Mouse (Mus musculus) small intestine, adult 2 months (tissue): ENCODE results near the gene Matn4. TPM values are rescaled to one million over a fixed set of nuclear protein-coding genes. Genes with fewer than 3 reads are reported as not detected.
A peak's percentile ranks its signal among the peaks of the same experiment; 100 is the strongest.

Experiments used
- H3K27ac ChIP-seq: fragments of 200-500 bp; 2 replicates; pipeline ENCODE4 v1.5.1; 2012; ENCODE audit warnings: low read depth, low read length, control low read depth, inconsistent platforms; ENCODE audit not compliant: insufficient read depth
- H3K27me3 ChIP-seq: fragments of 200-500 bp; 2 replicates; pipeline ENCODE4 v1.6.1; 2012; ENCODE audit warnings: mild to moderate bottlenecking, moderate library complexity, low read length, inconsistent platforms; ENCODE audit not compliant: control insufficient read depth, insufficient read depth
- H3K36me3 ChIP-seq: fragments of 200-500 bp; 2 replicates; pipeline ENCODE4 v1.6.1; 2012; ENCODE audit warnings: mild to moderate bottlenecking, low read length, control low read depth, inconsistent platforms; ENCODE audit not compliant: control insufficient read depth, insufficient read depth
- H3K4me1 ChIP-seq: fragments of 200-500 bp; 2 replicates; pipeline ENCODE4 v1.6.1; 2012; ENCODE audit warnings: low read length, inconsistent platforms, mixed read lengths; ENCODE audit not compliant: control insufficient read depth, insufficient read depth, insufficient read length
- H3K4me3 ChIP-seq: fragments of 200-500 bp; 2 replicates; pipeline ENCODE4 v1.5.1; 2012; ENCODE audit warnings: low read depth, mild to moderate bottlenecking, control low read depth, inconsistent platforms, low read length, moderate library complexity
- CTCF ChIP-seq: fragments of 200-500 bp; IDR thresholded peaks from 2 replicates; pipeline ENCODE4 v1.5.1; 2012; ENCODE audit warnings: low read depth, mild to moderate bottlenecking, control low read depth, inconsistent platforms, low read length, moderate library complexity, mixed read lengths; ENCODE audit not compliant: insufficient replicate concordance, insufficient read length; ENCODE audit errors: extremely low read depth
- POLR2A ChIP-seq: fragments of 200-500 bp; IDR thresholded peaks from 2 replicates; pipeline ENCODE4 v1.6.1; 2012; ENCODE audit warnings: low read depth, mild to moderate bottlenecking, control low read depth, inconsistent platforms, low read length, moderate library complexity
- WGBS: fragments of 180-500 bp; shearing (Covaris S2); methylation state at CpG from one replicate; pipeline ENCODE4 v1.1.7; 2018; 5-methylcytosine and 5-hydroxymethylcytosine counted together
- polyA plus RNA-seq: library from polyadenylated mRNA; depleted of rRNA; stranded (reverse); fragments of >200 nt; gene quantifications from 2 replicates; pipeline ENCODE4 v1.2.3, GENCODE M21; 2012

The Matn4 gene
- polyA plus RNA-seq, 1 experiment, result 0.49 TPM

DNA sequence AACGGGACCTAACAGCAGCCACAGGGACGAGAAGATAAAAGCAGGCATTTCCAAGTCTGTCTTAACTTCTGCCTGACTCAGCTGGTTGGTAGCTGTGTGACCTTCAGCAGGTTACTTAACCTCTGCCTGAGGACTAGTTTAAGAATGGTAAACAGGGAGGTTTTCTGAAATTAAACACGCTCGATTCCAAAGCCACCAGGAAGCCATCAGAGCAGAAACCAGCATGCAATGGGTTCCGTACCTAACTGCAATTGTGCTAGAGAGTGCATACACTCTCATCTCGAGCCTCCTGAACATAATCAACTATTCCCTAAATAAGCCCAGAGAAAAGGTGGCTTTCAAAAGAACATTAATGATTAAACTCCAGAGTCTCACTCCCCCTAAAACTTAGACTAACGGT lies 36.8 kb upstream of the Matn4 start:
- peaks cover 28% of the 10 kb centered on the region for H3K4me1 ChIP-seq
- TF ChIP-seq POLR2A (no peak), CTCF (no peak)
- H3K27me3 ChIP-seq, result no peaks in the 10 kb centered on the region
- peak overlapping the region; percentile 87 for H3K4me3 ChIP-seq
- H3K36me3 ChIP-seq, result peaks cover 4% of the 10 kb centered on the region; the same call in 1 of the 2 replicates
- WGBS, result 8% methylated on average over 7 of the region's 7 CpGs
- peak overlapping the region; percentile 76 for H3K27ac ChIP-seq

DNA sequence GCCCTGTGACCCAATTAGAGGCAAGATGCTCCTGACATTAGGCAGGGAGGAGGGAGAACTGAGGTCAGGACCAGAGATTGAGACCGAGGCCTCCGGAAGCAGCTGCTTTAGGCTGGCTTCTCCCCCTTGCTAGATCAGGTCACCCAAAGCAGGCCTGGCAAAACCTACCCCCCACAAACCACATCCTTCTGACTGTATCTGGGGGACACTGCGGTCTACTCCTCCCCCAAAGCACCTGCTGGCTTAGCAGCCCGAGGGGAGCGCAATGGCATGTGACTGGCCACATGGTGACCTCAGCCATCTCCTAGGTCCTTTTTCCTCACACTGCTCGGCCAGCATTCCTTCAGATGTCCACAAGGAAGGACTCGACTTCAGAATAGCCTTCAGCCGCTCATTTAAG lies 36.2 kb upstream of the Matn4 start:
- Histone ChIP-seq H3K27ac (peak overlapping the region; percentile 76), H3K4me3 (peak overlapping the region; percentile 87), H3K27me3 (no peaks in the 10 kb centered on the region), H3K4me1 (peaks cover 34% of the 10 kb centered on the region), H3K36me3 (peaks cover 5% of the 10 kb centered on the region; the same call in 1 of the 2 replicates)
- no peak for TF ChIP-seq POLR2A
- no peak for TF ChIP-seq CTCF
- WGBS, result 7% methylated on average over 8 of the region's 8 CpGs

DNA sequence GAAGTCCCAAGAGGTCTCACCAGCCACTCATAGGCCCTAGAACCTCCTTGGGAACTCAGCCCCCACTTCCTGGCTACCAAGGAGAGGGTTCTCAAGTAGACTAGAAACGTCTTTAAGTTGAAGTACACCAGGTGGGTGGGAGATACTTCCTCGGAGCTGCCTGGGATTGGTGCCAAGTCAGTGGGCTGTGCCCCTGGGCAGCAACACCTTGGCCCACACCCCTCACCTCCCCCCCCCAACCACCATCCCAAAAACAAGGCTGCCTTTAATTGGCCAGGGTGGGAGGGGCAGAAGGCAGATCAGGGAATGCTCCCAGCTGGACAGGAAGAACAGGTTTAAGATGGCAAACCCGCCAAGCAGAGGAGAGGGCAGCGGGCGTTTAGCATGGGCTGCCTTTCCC lies 35.4 kb upstream of the Matn4 start:
- TF ChIP-seq CTCF, result no peak
- TF ChIP-seq POLR2A, result no peak
- peaks cover 6% of the 10 kb centered on the region; the same call in 1 of the 2 replicates for H3K36me3 ChIP-seq
- peak overlapping the region; percentile 98 for H3K27ac ChIP-seq
- H3K27me3 ChIP-seq, result no peaks in the 10 kb centered on the region
- WGBS, result 16% methylated on average over 5 of the region's 5 CpGs
- H3K4me3 ChIP-seq, result peak overlapping the region; percentile 87
- peaks cover 42% of the 10 kb centered on the region for H3K4me1 ChIP-seq

DNA sequence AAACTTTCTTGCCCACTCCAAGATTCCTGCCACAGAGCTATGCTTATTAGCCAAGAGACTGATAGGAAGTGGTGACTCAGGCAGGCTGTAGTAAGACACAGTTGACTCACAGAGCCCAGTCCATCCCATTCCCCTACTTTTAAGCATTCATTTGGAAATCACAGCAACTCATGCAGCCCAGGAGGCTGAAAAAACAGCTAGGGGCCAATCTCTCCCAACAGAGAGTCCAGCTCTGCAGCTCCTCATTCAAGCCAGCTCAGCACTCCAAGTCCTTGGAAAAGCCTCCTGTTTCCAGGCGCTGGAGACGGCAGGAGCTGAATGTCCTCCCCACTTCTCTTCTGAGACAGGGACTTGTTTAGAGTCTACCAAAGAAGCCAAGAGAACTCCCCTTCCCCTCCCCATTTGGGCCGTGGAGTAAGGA lies 34.1 kb upstream of the Matn4 start:
- H3K27me3 ChIP-seq, result no peaks in the 10 kb centered on the region
- WGBS, result 12% methylated on average over 3 of the region's 3 CpGs
- H3K36me3 ChIP-seq, result peaks cover 6% of the 10 kb centered on the region; the same call in 1 of the 2 replicates
- H3K27ac ChIP-seq, result peak overlapping the region; percentile 98
- peaks cover 54% of the 10 kb centered on the region for H3K4me1 ChIP-seq
- peak overlapping the region; percentile 33 for H3K4me3 ChIP-seq
- no peak for TF ChIP-seq POLR2A
- TF ChIP-seq CTCF, result peak; percentile 14; the same call in 1 of the 2 replicates

DNA sequence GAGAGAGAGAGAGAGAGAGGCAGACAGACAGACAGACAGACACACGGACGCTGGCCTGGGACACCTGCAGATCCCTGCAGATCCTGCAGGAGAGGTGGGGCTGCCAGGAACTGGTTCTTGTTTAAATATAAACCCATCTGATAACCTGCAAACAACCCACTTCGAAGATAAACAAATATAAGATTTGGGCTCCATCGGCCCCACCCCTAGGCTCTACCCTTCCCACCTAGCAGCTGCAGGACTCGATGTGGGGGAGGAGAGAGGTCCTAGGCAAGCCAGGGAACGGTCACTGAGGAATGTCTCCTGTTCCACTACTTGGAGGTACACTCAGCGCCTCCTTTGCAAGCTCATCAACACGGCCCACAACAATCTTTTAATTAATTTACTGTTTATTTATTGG lies 33.3 kb upstream of the Matn4 start:
- H3K27me3 ChIP-seq, result no peaks in the 10 kb centered on the region
- 14% methylated on average over 8 of the region's 8 CpGs for WGBS
- H3K4me3 ChIP-seq, result peak overlapping the region; percentile 25
- peak overlapping the region; percentile 98 for H3K27ac ChIP-seq
- peaks cover 56% of the 10 kb centered on the region for H3K4me1 ChIP-seq
- H3K36me3 ChIP-seq, result peaks cover 6% of the 10 kb centered on the region; the same call in 1 of the 2 replicates
- TF ChIP-seq POLR2A, result no peak
- peak; percentile 14; the same call in 1 of the 2 replicates for TF ChIP-seq CTCF

GRCm38 (mm10) chr2:164437710-164438109 lies 32.8 kb upstream of the Matn4 start:
- H3K4me3 ChIP-seq, result peak overlapping the region; percentile 25; the same call in 1 of the 2 replicates
- H3K27ac ChIP-seq, result peak overlapping the region; percentile 98
- H3K4me1 ChIP-seq, result peaks cover 60% of the 10 kb centered on the region
- peaks cover 6% of the 10 kb centered on the region; the same call in 1 of the 2 replicates for H3K36me3 ChIP-seq
- WGBS, result 19% methylated on average over 6 of the region's 6 CpGs
- TF ChIP-seq POLR2A (no peak), CTCF (no peak)
- H3K27me3 ChIP-seq, result no peaks in the 10 kb centered on the region

GRCm38 (mm10) chr2:164436961-164437360 lies 32.0 kb upstream of the Matn4 start:
- Histone ChIP-seq H3K4me3 (peak overlapping the region; percentile 31), H3K27ac (peak overlapping the region; percentile 98), H3K4me1 (peaks cover 64% of the 10 kb centered on the region), H3K27me3 (no peaks in the 10 kb centered on the region), H3K36me3 (peaks cover 6% of the 10 kb centered on the region; the same call in 1 of the 2 replicates)
- TF ChIP-seq POLR2A (peak; percentile 25; the same call in 1 of the 2 replicates), CTCF (no peak)
- WGBS, result 24% methylated on average over 3 of the region's 3 CpGs
